In genomic region chr6:114428831-114429230, GRCm38 (mm10) we compare ENCODE assay signal across 18 mouse cellular contexts. TPM values are rescaled to one million over a fixed set of nuclear protein-coding genes. Genes with fewer than 3 reads are reported as not detected.
DNase-seq lines count a peak whose midpoint lies in the region; ATAC-seq and TF ChIP-seq lines count a peak whose summit lies in the region.
"Had no signal": no experiment of that assay in that cellular context is flagged by ENCODE, and none has a peak within 500 bp of the region (broad histone marks: within the 10 kb centered on the region; RNA-seq: fewer than 3 reads in every experiment).

No protein-coding gene starts in this region.

- no peak for DNase-seq in forebrain, postnatal 0 days
- DNase-seq in kidney, postnatal 10 days = peak; percentile 44
- DNase-seq in midbrain, embryonic 14.5 days = no peak
- no peak for DNase-seq in left cerebral cortex, postnatal 36 days (ENCODE audit: low spot score in 2 of 2)
- DNase-seq in forebrain, embryonic 10.5 days (ENCODE audit: extremely low spot score, low spot score) = no peak
- DNase-seq: cerebellum, postnatal 25 days; gastrocnemius, postnatal 10 days; heart, postnatal 14 days; spleen, adult 18-20 months had no signal

- H3K4me1 ChIP-seq in forebrain, postnatal 0 days (ENCODE audit: insufficient read depth) = no peaks in the 10 kb centered on the region
- H3K4me1 ChIP-seq in forebrain, embryonic 12.5 days = peaks cover 13% of the 10 kb centered on the region
- 0 out of 2 replicates have a peak, but pooled peaks cover 3% of the 10 kb centered on the region for H3K4me1 ChIP-seq in neural tube, embryonic 12.5 days
- peaks cover 7% of the 10 kb centered on the region for H3K4me1 ChIP-seq in neural tube, embryonic 15.5 days
- H3K4me1 ChIP-seq in midbrain, embryonic 14.5 days (ENCODE audit: control insufficient read depth, insufficient read depth, low read length) = 0 out of 2 replicates have a peak, but pooled peaks cover 3% of the 10 kb centered on the region
- H3K4me1 ChIP-seq in forebrain, embryonic 10.5 days = peaks cover 21% of the 10 kb centered on the region
- H3K4me1 ChIP-seq: intestine, embryonic 15.5 days; liver, embryonic 12.5 days had no signal

- no peak; the same call in 1 of the 2 replicates for TF ChIP-seq CTCF in forebrain, postnatal 0 days (IDR thresholded peaks at IDR 0.05; ENCODE audit: low read depth)

- intact Hi-C loops in left cerebral cortex, postnatal 36 days (cut with DNase I) = no loop called here

- no peak overlapping the region for H3K4me2 ChIP-seq in forebrain, postnatal 0 days (ENCODE audit: low read depth)
- H3K4me2 ChIP-seq in forebrain, embryonic 12.5 days = no peak overlapping the region
- H3K4me2 ChIP-seq in neural tube, embryonic 12.5 days (replicated peaks) = no peak overlapping the region
- H3K4me2 ChIP-seq in neural tube, embryonic 15.5 days = no peak overlapping the region
- no peak overlapping the region for H3K4me2 ChIP-seq in midbrain, embryonic 14.5 days (ENCODE audit: low read length)
- H3K4me2 ChIP-seq: intestine, embryonic 15.5 days; liver, embryonic 12.5 days had no signal

- 0 out of 2 replicates have a peak, but pooled peaks have one; percentile 20 for ATAC-seq in forebrain, postnatal 0 days
- ATAC-seq in forebrain, embryonic 12.5 days (ENCODE audit: low FRiP score) = no peak
- 0 out of 2 replicates have a peak, but pooled peaks have one; percentile 50 for ATAC-seq in neural tube, embryonic 12.5 days (ENCODE audit: low FRiP score, low read depth)
- ATAC-seq in neural tube, embryonic 15.5 days (ENCODE audit: low FRiP score) = no peak
- ATAC-seq in midbrain, embryonic 14.5 days (ENCODE audit: low FRiP score, low TSS enrichment) = no peak
- ATAC-seq: activated CD4-positive, CD25-positive, alpha-beta regulatory T cell, adult 4 months; forebrain, embryonic 16.5 days; intestine, embryonic 15.5 days; liver, embryonic 12.5 days had no signal

- no peak overlapping the region for H3K27ac ChIP-seq in forebrain, postnatal 0 days (ENCODE audit: low read depth, low read length)
- H3K27ac ChIP-seq in forebrain, embryonic 12.5 days = no peak overlapping the region
- no peak overlapping the region for H3K27ac ChIP-seq in neural tube, embryonic 12.5 days
- no peak overlapping the region for H3K27ac ChIP-seq in neural tube, embryonic 15.5 days (replicated peaks)
- no peak overlapping the region for H3K27ac ChIP-seq in midbrain, embryonic 14.5 days (replicated peaks; ENCODE audit: low read depth, low read length)
- no peak overlapping the region for H3K27ac ChIP-seq in forebrain, embryonic 10.5 days
- H3K27ac ChIP-seq: heart, embryonic 10.5 days; intestine, embryonic 15.5 days; limb, embryonic 10.5 days; liver, embryonic 12.5 days had no signal

- 65% methylated on average over 16 of the region's 16 CpGs for WGBS in forebrain, postnatal 0 days
- WGBS in forebrain, embryonic 12.5 days = 80% methylated on average over 16 of the region's 16 CpGs
- 64% methylated on average over 16 of the region's 16 CpGs for WGBS in neural tube, embryonic 12.5 days
- WGBS in neural tube, embryonic 15.5 days = 49% methylated on average over 16 of the region's 16 CpGs
- WGBS in midbrain, embryonic 14.5 days = 69% methylated on average over 16 of the region's 16 CpGs
- 86% methylated on average over 16 of the region's 16 CpGs for WGBS in forebrain, embryonic 10.5 days

- no peaks in the 10 kb centered on the region for H3K36me3 ChIP-seq in forebrain, postnatal 0 days (ENCODE audit: insufficient read depth)
- H3K36me3 ChIP-seq in forebrain, embryonic 12.5 days (replicated peaks) = no peaks in the 10 kb centered on the region
- no peaks in the 10 kb centered on the region for H3K36me3 ChIP-seq in neural tube, embryonic 12.5 days
- H3K36me3 ChIP-seq in neural tube, embryonic 15.5 days = no peaks in the 10 kb centered on the region
- no peaks in the 10 kb centered on the region for H3K36me3 ChIP-seq in midbrain, embryonic 14.5 days (ENCODE audit: control insufficient read depth, insufficient read depth, low read length)
- H3K36me3 ChIP-seq in forebrain, embryonic 10.5 days (replicated peaks) = no peaks in the 10 kb centered on the region
- H3K36me3 ChIP-seq: heart, embryonic 10.5 days; intestine, embryonic 15.5 days; limb, embryonic 10.5 days; liver, embryonic 12.5 days had no signal

- H3K27me3 ChIP-seq in forebrain, postnatal 0 days (ENCODE audit: insufficient read depth, low read length) = no peaks in the 10 kb centered on the region
- H3K27me3 ChIP-seq in forebrain, embryonic 12.5 days = no peaks in the 10 kb centered on the region
- no peaks in the 10 kb centered on the region for H3K27me3 ChIP-seq in neural tube, embryonic 12.5 days (replicated peaks)
- H3K27me3 ChIP-seq in neural tube, embryonic 15.5 days (replicated peaks) = no peaks in the 10 kb centered on the region
- H3K27me3 ChIP-seq in midbrain, embryonic 14.5 days (ENCODE audit: control insufficient read depth, insufficient read depth, low read length) = no peaks in the 10 kb centered on the region
- H3K27me3 ChIP-seq in forebrain, embryonic 10.5 days (ENCODE audit: poor library complexity, severe bottlenecking) = no peaks in the 10 kb centered on the region
- H3K27me3 ChIP-seq: intestine, embryonic 15.5 days had no signal

- no peak overlapping the region for H3K9ac ChIP-seq in forebrain, postnatal 0 days
- H3K9ac ChIP-seq in forebrain, embryonic 12.5 days = no peak overlapping the region
- H3K9ac ChIP-seq in neural tube, embryonic 12.5 days = no peak overlapping the region
- H3K9ac ChIP-seq in neural tube, embryonic 15.5 days (replicated peaks) = no peak overlapping the region
- no peak overlapping the region for H3K9ac ChIP-seq in midbrain, embryonic 14.5 days (replicated peaks; ENCODE audit: low read length)
- H3K9ac ChIP-seq: intestine, embryonic 15.5 days; liver, embryonic 12.5 days had no signal

- no peak overlapping the region for H3K4me3 ChIP-seq in forebrain, postnatal 0 days (ENCODE audit: low read depth, low read length)
- no peak overlapping the region for H3K4me3 ChIP-seq in forebrain, embryonic 12.5 days (replicated peaks)
- no peak overlapping the region for H3K4me3 ChIP-seq in neural tube, embryonic 12.5 days
- H3K4me3 ChIP-seq in neural tube, embryonic 15.5 days (replicated peaks) = no peak overlapping the region
- H3K4me3 ChIP-seq in midbrain, embryonic 14.5 days (replicated peaks; ENCODE audit: low read depth, low read length) = no peak overlapping the region
- no peak overlapping the region for H3K4me3 ChIP-seq in forebrain, embryonic 10.5 days
- H3K4me3 ChIP-seq: heart, embryonic 10.5 days; intestine, embryonic 15.5 days; limb, embryonic 10.5 days; liver, embryonic 12.5 days had no signal

- H3K9me3 ChIP-seq in forebrain, postnatal 0 days (ENCODE audit: low read length) = no peaks in the 10 kb centered on the region
- H3K9me3 ChIP-seq in forebrain, embryonic 12.5 days = no peaks in the 10 kb centered on the region
- no peaks in the 10 kb centered on the region for H3K9me3 ChIP-seq in neural tube, embryonic 12.5 days
- no peaks in the 10 kb centered on the region for H3K9me3 ChIP-seq in neural tube, embryonic 15.5 days (replicated peaks)
- no peaks in the 10 kb centered on the region for H3K9me3 ChIP-seq in midbrain, embryonic 14.5 days (ENCODE audit: control insufficient read depth, low read length)
- H3K9me3 ChIP-seq in forebrain, embryonic 10.5 days = no peaks in the 10 kb centered on the region
- H3K9me3 ChIP-seq: heart, embryonic 10.5 days; intestine, embryonic 15.5 days; limb, embryonic 10.5 days; liver, embryonic 12.5 days had no signal

RNA-seq across cellular contexts. Expression of gene Hrh1, which starts 31.1 kb away (rescaled TPM):
- 3.0 and 3.6 TPM in 2 replicates for total RNA-seq in forebrain, postnatal 0 days (2014; rRNA removed)
- 1.0 and 2.6 TPM in 2 replicates for polyA plus RNA-seq in forebrain, postnatal 0 days (2015; fragmentation: Nextera tagmentation; extraction: Ambion mirVana)
- polyA plus RNA-seq in forebrain, embryonic 12.5 days (2016; fragmentation: Nextera tagmentation; extraction: Ambion mirVana) = 0.15 and 0.23 TPM in 2 replicates
- 0.18 and 0.24 TPM in 2 replicates for polyA plus RNA-seq in neural tube, embryonic 12.5 days (2016; fragmentation: Nextera tagmentation; extraction: Ambion mirVana)
- 0.59 and 0.95 TPM in 2 replicates for polyA plus RNA-seq in neural tube, embryonic 15.5 days (2015; fragmentation: Nextera tagmentation; extraction: Ambion mirVana)
- 0.57 and 0.80 TPM in 2 replicates for polyA plus RNA-seq in midbrain, embryonic 14.5 days (2014; fragmentation: Nextera tagmentation; extraction: Ambion mirVana)
- 10 to 100 TPM; 21.0 to 23.1 TPM for total RNA-seq in left cerebral cortex, postnatal 36 days (2021)
- polyA plus RNA-seq in forebrain, embryonic 10.5 days (2016; fragmentation: Nextera tagmentation; extraction: Ambion mirVana) = 0.17 and 0.21 TPM in 2 replicates
- polyA plus RNA-seq: activated CD4-positive, CD25-positive, alpha-beta regulatory T cell, adult 4 months; heart, embryonic 10.5 days; limb, embryonic 10.5 days; liver, embryonic 12.5 days had no signal

Comparison
In these comparisons a context has a peak if more than half of its experiments do, and no peak if none do; other contexts are left out.
1. ATAC-seq: peak in forebrain, postnatal 0 days (single experiment) and neural tube, embryonic 12.5 days (single experiment); none in forebrain, embryonic 12.5 days (single experiment), neural tube, embryonic 15.5 days (single experiment) and midbrain, embryonic 14.5 days (single experiment).